In genomic region chr10:100132304-100132703, GRCm38 (mm10) we compare ENCODE assay signal across 19 mouse cellular contexts.
A peak's percentile ranks its signal among the peaks of the same experiment; 100 is the strongest.
DNase-seq lines count a peak whose midpoint lies in the region; ATAC-seq and TF ChIP-seq lines count a peak whose summit lies in the region.
"Had no signal": no experiment of that assay in that cellular context is flagged by ENCODE, and none has a peak within 500 bp of the region (broad histone marks: within the 10 kb centered on the region; RNA-seq: fewer than 3 reads in every experiment).

No protein-coding gene starts in this region.

- peak in 2 of 3 experiments; percentile 9 to 12 for DNase-seq in liver, embryonic 14.5 days (ENCODE audit: low read depth in 3 of 3, low spot score in 3 of 3)
- no peak for DNase-seq in liver, embryonic 11.5 days (ENCODE audit: low spot score)
- no peak for DNase-seq in midbrain, postnatal 0 days (ENCODE audit: low spot score)
- DNase-seq in hindbrain, embryonic 10.5 days (ENCODE audit: low spot score): no peak
- no peak for DNase-seq in heart, adult 9 months (ENCODE audit: low spot score in 2 of 2)
- DNase-seq: adrenal gland, adult 2 months; adrenal gland, postnatal 10 days; adrenal gland, postnatal 25 days; cerebellum, adult 11-12 months; cerebellum, adult 2 months; cerebellum, adult 9-10 months; cerebellum, postnatal 10 days; cerebellum, postnatal 25 days had no signal

- no peak overlapping the region for H3K27ac ChIP-seq in liver, embryonic 14.5 days
- H3K27ac ChIP-seq in liver, embryonic 11.5 days (ENCODE audit: low read depth, low read length): no peak overlapping the region
- H3K27ac ChIP-seq in midbrain, embryonic 13.5 days: no peak overlapping the region
- H3K27ac ChIP-seq in midbrain, postnatal 0 days (ENCODE audit: low read depth, low read length): no peak overlapping the region
- H3K27ac ChIP-seq in liver, embryonic 16.5 days (ENCODE audit: low read length): no peak overlapping the region
- H3K27ac ChIP-seq in hindbrain, embryonic 10.5 days: no peak overlapping the region
- H3K27ac ChIP-seq: embryonic facial prominence, embryonic 10.5 days; embryonic facial prominence, embryonic 12.5 days; forebrain, embryonic 13.5 days; forebrain, embryonic 15.5 days had no signal

- no peaks in the 10 kb centered on the region for H3K36me3 ChIP-seq in liver, embryonic 14.5 days (replicated peaks; ENCODE audit: control insufficient read depth, insufficient read depth, low read depth)
- no peaks in the 10 kb centered on the region for H3K36me3 ChIP-seq in liver, embryonic 11.5 days (ENCODE audit: control insufficient read depth, insufficient read depth, low read length)
- no peaks in the 10 kb centered on the region for H3K36me3 ChIP-seq in midbrain, embryonic 13.5 days
- no peaks in the 10 kb centered on the region for H3K36me3 ChIP-seq in midbrain, postnatal 0 days (ENCODE audit: insufficient read depth, low read length)
- H3K36me3 ChIP-seq in liver, embryonic 16.5 days (ENCODE audit: control insufficient read depth, insufficient read depth): no peaks in the 10 kb centered on the region
- no peaks in the 10 kb centered on the region for H3K36me3 ChIP-seq in hindbrain, embryonic 10.5 days
- H3K36me3 ChIP-seq: embryonic facial prominence, embryonic 10.5 days; embryonic facial prominence, embryonic 12.5 days; forebrain, embryonic 15.5 days had no signal

- H3K9ac ChIP-seq in liver, embryonic 14.5 days (replicated peaks): no peak overlapping the region
- no peak overlapping the region for H3K9ac ChIP-seq in liver, embryonic 11.5 days (ENCODE audit: low read depth, low read length)
- no peak overlapping the region for H3K9ac ChIP-seq in midbrain, embryonic 13.5 days (replicated peaks)
- no peak overlapping the region for H3K9ac ChIP-seq in midbrain, postnatal 0 days (replicated peaks; ENCODE audit: low read length, poor library complexity, severe bottlenecking)
- H3K9ac ChIP-seq in liver, embryonic 16.5 days (ENCODE audit: low read depth, low read length): no peak overlapping the region
- H3K9ac ChIP-seq: embryonic facial prominence, embryonic 12.5 days; forebrain, embryonic 13.5 days; forebrain, embryonic 15.5 days had no signal

- no peak for TF ChIP-seq CTCF in liver, embryonic 14.5 days (IDR thresholded peaks at IDR 0.05; ENCODE audit: low read depth)
- no peak for TF ChIP-seq CTCF in midbrain, postnatal 0 days (IDR thresholded peaks at IDR 0.05)

- H3K9me3 ChIP-seq in liver, embryonic 14.5 days (ENCODE audit: control insufficient read depth, low read length): no peaks in the 10 kb centered on the region
- no peaks in the 10 kb centered on the region for H3K9me3 ChIP-seq in liver, embryonic 11.5 days (ENCODE audit: control insufficient read depth, low read length)
- H3K9me3 ChIP-seq in midbrain, embryonic 13.5 days: no peaks in the 10 kb centered on the region
- H3K9me3 ChIP-seq in midbrain, postnatal 0 days (ENCODE audit: low read length): no peaks in the 10 kb centered on the region
- no peaks in the 10 kb centered on the region for H3K9me3 ChIP-seq in liver, embryonic 16.5 days (replicated peaks; ENCODE audit: control insufficient read depth, low read length)
- no peaks in the 10 kb centered on the region for H3K9me3 ChIP-seq in hindbrain, embryonic 10.5 days
- H3K9me3 ChIP-seq: embryonic facial prominence, embryonic 10.5 days; embryonic facial prominence, embryonic 12.5 days; forebrain, embryonic 13.5 days; forebrain, embryonic 15.5 days had no signal

- no peak for TF ChIP-seq EP300 in liver, embryonic 14.5 days (IDR thresholded peaks at IDR 0.05; ENCODE audit: low read depth)

- no peak overlapping the region for H3K4me2 ChIP-seq in liver, embryonic 14.5 days (ENCODE audit: low read depth)
- H3K4me2 ChIP-seq in liver, embryonic 11.5 days: no peak overlapping the region
- no peak overlapping the region for H3K4me2 ChIP-seq in midbrain, embryonic 13.5 days (replicated peaks)
- no peak overlapping the region for H3K4me2 ChIP-seq in midbrain, postnatal 0 days (ENCODE audit: low read depth, low read length, poor library complexity, severe bottlenecking)
- no peak overlapping the region for H3K4me2 ChIP-seq in liver, embryonic 16.5 days (ENCODE audit: low read depth, low read length)
- H3K4me2 ChIP-seq: embryonic facial prominence, embryonic 12.5 days; forebrain, embryonic 13.5 days; forebrain, embryonic 15.5 days had no signal

- H3K4me3 ChIP-seq in liver, embryonic 14.5 days (ENCODE audit: insufficient read depth in 1 of 2, low read depth in 2 of 2, low read length in 2 of 2): no peak overlapping the region
- no peak overlapping the region for H3K4me3 ChIP-seq in liver, embryonic 11.5 days (ENCODE audit: low read depth, low read length)
- H3K4me3 ChIP-seq in midbrain, embryonic 13.5 days (replicated peaks): no peak overlapping the region
- no peak overlapping the region for H3K4me3 ChIP-seq in midbrain, postnatal 0 days (ENCODE audit: low read depth, low read length)
- H3K4me3 ChIP-seq in liver, embryonic 16.5 days (ENCODE audit: low read depth, low read length): no peak overlapping the region
- no peak overlapping the region for H3K4me3 ChIP-seq in hindbrain, embryonic 10.5 days
- H3K4me3 ChIP-seq: embryonic facial prominence, embryonic 10.5 days; embryonic facial prominence, embryonic 12.5 days; forebrain, embryonic 13.5 days; forebrain, embryonic 15.5 days had no signal

- 48% methylated on average over 1 of the region's 1 CpGs for WGBS in liver, embryonic 14.5 days (ENCODE audit: insufficient replicate concordance)
- 68% methylated on average over 1 of the region's 1 CpGs for WGBS in liver, embryonic 11.5 days
- WGBS in midbrain, embryonic 13.5 days: 65% methylated on average over 1 of the region's 1 CpGs
- WGBS in midbrain, postnatal 0 days: 77% methylated on average over 1 of the region's 1 CpGs
- 52% methylated on average over 1 of the region's 1 CpGs for WGBS in liver, embryonic 16.5 days (ENCODE audit: insufficient replicate concordance)
- WGBS in hindbrain, embryonic 10.5 days: 89% methylated on average over 1 of the region's 1 CpGs

- H3K4me1 ChIP-seq in liver, embryonic 14.5 days (replicated peaks; ENCODE audit: control insufficient read depth in 2 of 2, insufficient read depth in 2 of 2, low read length in 1 of 2): no peaks in the 10 kb centered on the region
- H3K4me1 ChIP-seq in liver, embryonic 11.5 days (replicated peaks; ENCODE audit: control insufficient read depth, insufficient read depth, low read length): no peaks in the 10 kb centered on the region
- H3K4me1 ChIP-seq in midbrain, embryonic 13.5 days (replicated peaks): peaks cover 11% of the 10 kb centered on the region
- H3K4me1 ChIP-seq in midbrain, postnatal 0 days (ENCODE audit: insufficient read depth, low read length): no peaks in the 10 kb centered on the region
- no peaks in the 10 kb centered on the region for H3K4me1 ChIP-seq in liver, embryonic 16.5 days (ENCODE audit: control insufficient read depth, low read depth, low read length)
- H3K4me1 ChIP-seq in hindbrain, embryonic 10.5 days (replicated peaks): peaks cover 10% of the 10 kb centered on the region; the same call in 1 of the 2 replicates
- H3K4me1 ChIP-seq: embryonic facial prominence, embryonic 12.5 days had no signal

- ATAC-seq in liver, embryonic 14.5 days (ENCODE audit: insufficient read depth): 0 out of 2 replicates have a peak, but pooled peaks have one; percentile 28
- no peak for ATAC-seq in liver, embryonic 11.5 days (replicated peaks; ENCODE audit: low FRiP score)
- peak; percentile 19; the same call in 1 of the 2 replicates for ATAC-seq in midbrain, embryonic 13.5 days
- no peak for ATAC-seq in midbrain, postnatal 0 days (ENCODE audit: low FRiP score)
- peak; percentile 79 for ATAC-seq in liver, embryonic 16.5 days (ENCODE audit: low read depth)
- ATAC-seq: forebrain, embryonic 13.5 days; forebrain, embryonic 15.5 days had no signal

- no peaks in the 10 kb centered on the region for H3K27me3 ChIP-seq in liver, embryonic 14.5 days (ENCODE audit: control insufficient read depth, insufficient read depth, low read length)
- H3K27me3 ChIP-seq in liver, embryonic 11.5 days (replicated peaks; ENCODE audit: control insufficient read depth, insufficient read depth, low read length): no peaks in the 10 kb centered on the region
- H3K27me3 ChIP-seq in midbrain, embryonic 13.5 days: no peaks in the 10 kb centered on the region
- no peaks in the 10 kb centered on the region for H3K27me3 ChIP-seq in midbrain, postnatal 0 days (ENCODE audit: insufficient read depth, low read length)
- H3K27me3 ChIP-seq in liver, embryonic 16.5 days (ENCODE audit: control insufficient read depth, insufficient read depth, low read depth, low read length): no peaks in the 10 kb centered on the region
- no peaks in the 10 kb centered on the region for H3K27me3 ChIP-seq in hindbrain, embryonic 10.5 days (ENCODE audit: insufficient read depth, poor library complexity, severe bottlenecking)
- H3K27me3 ChIP-seq: embryonic facial prominence, embryonic 12.5 days; forebrain, embryonic 13.5 days; forebrain, embryonic 15.5 days had no signal

Comparison
In these comparisons a context has a peak if more than half of its experiments do, and no peak if none do; other contexts are left out.
1. ATAC-seq: peak in liver, embryonic 14.5 days (single experiment), midbrain, embryonic 13.5 days (single experiment) and liver, embryonic 16.5 days (single experiment); none in liver, embryonic 11.5 days (single experiment) and midbrain, postnatal 0 days (single experiment).
2. DNase-seq: peak in liver, embryonic 14.5 days (2 of 3); none in liver, embryonic 11.5 days (single experiment), midbrain, postnatal 0 days (single experiment), hindbrain, embryonic 10.5 days (single experiment) and heart, adult 9 months (0 of 2).